Mouse (Mus musculus) kidney, postnatal 10 days (tissue): ENCODE measurements around the gene Acsl6.
A peak's percentile ranks its signal among the peaks of the same experiment; 100 is the strongest.
"Not testable (repeated sequence)": the region's sequence is repeated elsewhere in the genome, so short reads cannot be mapped to it uniquely, and the experiment has no call there.

Experiments
- DNase-seq: peaks from one replicate; pipeline ENCODE4 v3.0.0; 2021; ENCODE audit warnings: mixed read lengths

The Acsl6 gene

GRCm38 (mm10) chr11:54396686-54397085, 93.1 kb downstream of the Acsl6 start:
- no peak for DNase-seq

GRCm38 (mm10) chr11:54398058-54398457, 94.5 kb downstream of the Acsl6 start:
- no peak for DNase-seq

- DNase-seq = not testable (repeated sequence)
Observed at GRCm38 (mm10) chr11:54400803-54401202, 97.2 kb downstream of the Acsl6 start.

- DNase-seq = no peak
Observed at GRCm38 (mm10) chr11:54404885-54405284, 101.3 kb downstream of the Acsl6 start.

GRCm38 (mm10) chr11:54406930-54407546, 103.4 kb downstream of the Acsl6 start:
- DNase-seq = no peak

GRCm38 (mm10) chr11:54410612-54411011, 107.0 kb downstream of the Acsl6 start:
- DNase-seq = no peak

- peak; percentile 16 for DNase-seq
Observed at GRCm38 (mm10) chr11:54413017-54413416, 109.4 kb downstream of the Acsl6 start.
